Mouse (Mus musculus) bone marrow macrophage, adult 2 months (primary cell): ENCODE measurements around the gene Bahcc1. TPM values are rescaled to one million over a fixed set of nuclear protein-coding genes. Genes with fewer than 3 reads are reported as not detected.

Experiments used
- H3K27ac ChIP-seq: 2 replicates; pipeline ENCODE4 v1.5.1; 2012; ENCODE audit warnings: low read depth, low read length; ENCODE audit not compliant: insufficient read depth
- H3K4me1 ChIP-seq: 2 replicates; pipeline ENCODE4 v1.6.1; 2012; ENCODE audit warnings: low read length; ENCODE audit not compliant: control insufficient read depth, insufficient read depth
- H3K4me3 ChIP-seq: 2 replicates; pipeline ENCODE4 v1.5.1; 2012; ENCODE audit warnings: mild to moderate bottlenecking, low read length, moderate library complexity; ENCODE audit not compliant: insufficient read depth
- CTCF ChIP-seq: IDR thresholded peaks from 2 replicates; pipeline ENCODE4 v1.5.1; 2012; ENCODE audit warnings: low read depth, mild to moderate bottlenecking, low read length, moderate library complexity
- POLR2A ChIP-seq: IDR thresholded peaks from 2 replicates; pipeline ENCODE4 v1.6.1; 2012; ENCODE audit warnings: mild to moderate bottlenecking, low read depth, low read length, borderline replicate concordance
- polyA plus RNA-seq: library from polyadenylated mRNA; stranded (reverse); fragments of >200 nt; gene quantifications from 2 replicates; pipeline ENCODE4 v1.2.4, GENCODE M21; 2012; ENCODE audit not compliant: missing spikeins, insufficient read depth, insufficient read length

Gene Bahcc1
- polyA plus RNA-seq, 1 experiment = 5.2 TPM

GRCm38 (mm10) chr11:120341661-120342060 lies 108.9 kb downstream of the Bahcc1 start:
- H3K27ac ChIP-seq = no peak overlapping the region
- H3K4me3 ChIP-seq = no peak overlapping the region
- TF ChIP-seq CTCF = no peak
- TF ChIP-seq POLR2A = no peak
- H3K4me1 ChIP-seq = no peaks in the 10 kb centered on the region

Other genes with a start within 250 kb of the Bahcc1 start
- 9.5 and 9.9 TPM in 2 replicates for gene Aatk, start 185.8 kb upstream of the Bahcc1 start, polyA plus RNA-seq
- 13.5 and 13.8 TPM in 2 replicates for gene Cep131, start 146.1 kb upstream of the Bahcc1 start, polyA plus RNA-seq
- gene Tepsin, start 134.2 kb upstream of the Bahcc1 start, polyA plus RNA-seq = 20.2 and 21.8 TPM in 2 replicates
- gene Ndufaf8, start 134.0 kb upstream of the Bahcc1 start, polyA plus RNA-seq = 21.1 and 37.7 TPM in 2 replicates
- gene Slc38a10, start 81.6 kb upstream of the Bahcc1 start, polyA plus RNA-seq = 50.1 and 60.0 TPM in 2 replicates
- 2,086 and 2,131 TPM in 2 replicates for gene Actg1, start 115.6 kb downstream of the Bahcc1 start, polyA plus RNA-seq
- not detected in 2 replicates for gene Fscn2, start 128.6 kb downstream of the Bahcc1 start, polyA plus RNA-seq
- 10.4 and 13.1 TPM in 2 replicates for gene Faap100, start 145.8 kb downstream of the Bahcc1 start, polyA plus RNA-seq
- gene Nploc4, start 204.8 kb downstream of the Bahcc1 start, polyA plus RNA-seq = 45.6 and 46.6 TPM in 2 replicates
- 0.32 TPM in 1 of 2 replicates, not detected in the other for gene Tspan10, start 209.7 kb downstream of the Bahcc1 start, polyA plus RNA-seq
- gene Pde6g, start 220.6 kb downstream of the Bahcc1 start, polyA plus RNA-seq = 0.49 and 0.62 TPM in 2 replicates
- gene Oxld1, start 225.1 kb downstream of the Bahcc1 start, polyA plus RNA-seq = 11.4 and 15.4 TPM in 2 replicates
- gene Ccdc137, start 225.2 kb downstream of the Bahcc1 start, polyA plus RNA-seq = 9.9 and 16.6 TPM in 2 replicates
- 13.0 and 13.6 TPM in 2 replicates for gene Arl16, start 234.7 kb downstream of the Bahcc1 start, polyA plus RNA-seq